Mouse (Mus musculus) limb, embryonic 11.5 days (tissue): ENCODE data around the gene Nectin3. TPM values are rescaled to one million over a fixed set of nuclear protein-coding genes. Genes with fewer than 3 reads are reported as not detected.
"Not testable (repeated sequence)": the region's sequence is repeated elsewhere in the genome, so short reads cannot be mapped to it uniquely, and the experiment has no call there.

ENCODE experiments used
- ATAC-seq: fragments of 200-750 bp; cut with Nextera tagmentation; 2 replicates; pipeline ENCODE4 v1.8.0; 2017; ENCODE audit warnings: low read depth; ENCODE audit not compliant: insufficient number of reproducible peaks, low FRiP score, low TSS enrichment
- DNase-seq: peaks from one replicate; pipeline ENCODE4 v3.0.0-alpha.2; 2015; ENCODE audit warnings: low spot score
- H3K27ac ChIP-seq: fragments of 300-500 bp; sonication (generic); replicated peaks from 2 replicates; pipeline ENCODE4 v1.5.1; 2014; ENCODE audit warnings: low read depth, mild to moderate bottlenecking, low read length
- H3K27me3 ChIP-seq: fragments of 300-500 bp; sonication (generic); 2 replicates; pipeline ENCODE4 v1.6.1; 2014; ENCODE audit warnings: mild to moderate bottlenecking, low read length, mixed read lengths; ENCODE audit not compliant: control insufficient read depth, insufficient read depth
- H3K36me3 ChIP-seq: fragments of 300-500 bp; sonication (generic); 2 replicates; pipeline ENCODE4 v1.6.1; 2014; ENCODE audit warnings: mild to moderate bottlenecking, low read length, moderate library complexity, mixed read lengths; ENCODE audit not compliant: control insufficient read depth, insufficient read depth
- H3K4me1 ChIP-seq: fragments of 300-500 bp; sonication (generic); 2 replicates; pipeline ENCODE4 v1.6.1; 2014; ENCODE audit warnings: low read length, mixed read lengths; ENCODE audit not compliant: control insufficient read depth, insufficient read depth
- H3K4me2 ChIP-seq: fragments of 300-500 bp; sonication (generic); 2 replicates; pipeline ENCODE4 v1.6.1; 2014; ENCODE audit warnings: low read depth, mild to moderate bottlenecking, moderate library complexity; ENCODE audit not compliant: severe bottlenecking
- H3K4me3 ChIP-seq: fragments of 300-500 bp; sonication (generic); 2 replicates; pipeline ENCODE4 v1.5.1; 2014; ENCODE audit warnings: low read depth, low read length
- H3K9ac ChIP-seq: fragments of 300-500 bp; sonication (generic); 2 replicates; pipeline ENCODE4 v1.6.1; 2014; ENCODE audit warnings: mild to moderate bottlenecking, low read length
- H3K9me3 ChIP-seq: fragments of 300-500 bp; sonication (generic); 2 replicates; pipeline ENCODE4 v1.6.1; 2016; ENCODE audit warnings: low read length; ENCODE audit not compliant: control insufficient read depth
- WGBS: fragments of 180-500 bp; shearing (Covaris S2); extraction: QIAGEN DNeasy Blood & Tissue Kit; methylation state at CpG from one replicate; pipeline ENCODE4 v1.1.7; 2014; 5-methylcytosine and 5-hydroxymethylcytosine counted together
- polyA plus RNA-seq: library from polyadenylated mRNA; unstranded; fragments of >200 nt; fragmentation: Nextera tagmentation; extraction: Ambion mirVana; gene quantifications from 2 replicates; pipeline ENCODE4 v1.2.1, GENCODE M21; 2014

Gene Nectin3
- polyA plus RNA-seq, 1 experiment from 2014 or later, result 28.5 TPM

GRCm38 (mm10) chr16:46362022-46362421 lies 136.3 kb downstream of the Nectin3 start:
- H3K4me1 ChIP-seq, result peaks cover 5% of the 10 kb centered on the region; the same call in 1 of the 2 replicates
- no peak overlapping the region for H3K4me2 ChIP-seq
- no peak overlapping the region for H3K27ac ChIP-seq
- H3K9ac ChIP-seq, result no peak overlapping the region
- no peaks in the 10 kb centered on the region for H3K36me3 ChIP-seq
- no peaks in the 10 kb centered on the region for H3K27me3 ChIP-seq
- no peak overlapping the region for H3K4me3 ChIP-seq
- ATAC-seq, result no peak
- 67% methylated on average over 6 of the region's 6 CpGs for WGBS
- H3K9me3 ChIP-seq, result no peaks in the 10 kb centered on the region
- DNase-seq, result no peak

GRCm38 (mm10) chr16:46357658-46358057 lies 140.7 kb downstream of the Nectin3 start:
- not testable (repeated sequence) for H3K27me3 ChIP-seq, H3K4me2 ChIP-seq, H3K9ac ChIP-seq, H3K4me1 ChIP-seq, H3K27ac ChIP-seq, H3K9me3 ChIP-seq, H3K36me3 ChIP-seq, DNase-seq, H3K4me3 ChIP-seq, ATAC-seq
- WGBS, result 69% methylated on average over 2 of the region's 2 CpGs

DNA sequence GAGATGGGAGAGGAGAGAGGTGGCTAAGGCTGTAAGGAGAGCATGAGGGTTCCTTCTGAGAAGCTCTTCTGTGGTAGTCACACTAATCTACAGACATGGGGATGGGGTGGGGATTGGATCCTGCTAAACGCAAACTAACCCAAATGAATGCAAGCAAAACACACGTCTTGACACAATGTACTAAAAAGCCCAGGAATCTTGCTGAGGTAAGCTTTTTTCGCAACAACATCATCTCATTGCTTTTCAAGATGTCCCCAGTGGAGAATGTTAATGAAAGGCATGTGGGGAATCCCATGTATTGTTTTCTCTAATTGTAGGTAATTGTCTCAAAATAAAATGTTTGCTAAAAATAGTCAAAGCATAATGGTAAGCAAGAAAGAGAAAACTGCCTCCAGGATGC lies 141.7 kb downstream of the Nectin3 start:
- Histone ChIP-seq H3K36me3 (no peaks in the 10 kb centered on the region), H3K9me3 (no peaks in the 10 kb centered on the region), H3K4me2 (no peak overlapping the region), H3K9ac (no peak overlapping the region), H3K27me3 (no peaks in the 10 kb centered on the region), H3K4me1 (peaks cover 1% of the 10 kb centered on the region; the same call in 1 of the 2 replicates), H3K4me3 (no peak overlapping the region), H3K27ac (no peak overlapping the region)
- 65% methylated on average over 3 of the region's 3 CpGs for WGBS
- no peak for ATAC-seq
- DNase-seq, result no peak
